Mouse (Mus musculus): Measurements from ENCODE around the gene Sox13.

DNA sequence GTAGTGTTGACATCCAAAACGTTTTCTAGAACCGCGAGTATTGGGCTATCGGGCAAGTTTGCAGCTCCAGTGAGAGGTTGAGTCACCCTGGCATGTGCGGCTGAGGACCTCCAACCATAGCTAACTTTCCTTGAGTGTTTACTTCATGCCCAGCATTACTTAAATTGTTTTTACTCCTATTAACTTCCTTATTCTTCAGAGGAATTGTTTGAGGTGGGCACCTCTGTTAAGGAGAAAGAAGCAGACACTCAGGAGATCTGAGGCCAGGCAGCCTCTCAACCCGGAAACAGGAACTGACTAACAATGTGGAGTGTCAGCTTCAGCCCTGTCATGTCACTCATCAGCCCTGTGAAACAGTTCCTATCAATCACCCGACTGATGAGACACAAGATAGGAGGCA lies 17.6 kb downstream of the Sox13 start:
- TF ChIP-seq JUND (conservative IDR thresholded peaks at IDR 0.05; ENCODE audit: low read depth, low read length) (no peak), CTCF (conservative IDR thresholded peaks at IDR 0.05 in 1 of 2, IDR thresholded peaks at IDR 0.05 in 1 of 2; ENCODE audit: low read depth in 2 of 2, low read length in 2 of 2) (no peak), NRF1 (IDR thresholded peaks at IDR 0.05; ENCODE audit: low read depth, low read length) (no peak), CHD2 (IDR thresholded peaks at IDR 0.05; ENCODE audit: low read length) (no peak), SMC3 (IDR thresholded peaks at IDR 0.05; ENCODE audit: low read depth, low read length) (no peak), POLR2A (IDR thresholded peaks at IDR 0.05; ENCODE audit: low read depth, low read length) (no peak), GABPA (IDR thresholded peaks at IDR 0.05; ENCODE audit: insufficient replicate concordance, low read depth, low read length) (no peak), CHD1 (IDR thresholded peaks at IDR 0.05; ENCODE audit: low read depth, low read length) (no peak), ZMIZ1 (IDR thresholded peaks at IDR 0.05; ENCODE audit: low read depth, low read length) (no peak), UBTF (IDR thresholded peaks at IDR 0.05; ENCODE audit: low read depth, low read length) (no peak), MYC (IDR thresholded peaks at IDR 0.05; ENCODE audit: low read depth, low read length) (no peak), NELFE (IDR thresholded peaks at IDR 0.05; ENCODE audit: low read depth, low read length) (no peak), TCF12 (IDR thresholded peaks at IDR 0.05; ENCODE audit: low read depth, low read length) (no peak), MEF2A (IDR thresholded peaks at IDR 0.05; ENCODE audit: borderline replicate concordance, low read depth, low read length) (no peak)

All from CH12.LX (cell line).